Mouse (Mus musculus): ENCODE results near the gene Cdkn1c.
A peak's percentile ranks its signal among the peaks of the same experiment; 100 is the strongest.

The Cdkn1c gene

GRCm38 (mm10) chr7:143433331-143433730 lies 27.5 kb downstream of the Cdkn1c start:
- no peak for DNase-seq (ENCODE audit: low spot score)

DNA sequence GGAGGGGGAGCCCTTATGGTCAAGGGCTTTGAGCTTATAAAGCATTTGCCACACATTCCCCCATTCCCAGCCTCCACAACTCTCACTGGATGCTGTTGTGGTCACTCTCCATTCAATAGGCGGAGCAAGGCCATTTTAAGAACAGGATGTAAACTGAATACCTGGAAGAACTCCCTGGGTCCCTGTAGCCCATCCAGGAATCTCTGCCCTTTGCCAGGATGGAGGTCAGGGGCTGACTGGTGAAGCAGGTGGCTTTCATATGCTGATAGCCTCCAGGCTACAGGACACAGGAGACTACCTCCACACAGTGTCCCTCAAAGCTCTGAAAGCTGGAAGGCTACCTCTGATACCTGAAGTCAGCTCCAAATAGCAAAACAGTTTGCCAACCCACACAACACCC lies 28.2 kb downstream of the Cdkn1c start:
- DNase-seq (ENCODE audit: low spot score): no peak

- no peak for DNase-seq (ENCODE audit: low spot score)
Observed at GRCm38 (mm10) chr7:143428814-143429499, 31.9 kb downstream of the Cdkn1c start.

GRCm38 (mm10) chr7:143428142-143428813 lies 32.6 kb downstream of the Cdkn1c start:
- no peak for DNase-seq (ENCODE audit: low spot score)

- no peak for DNase-seq (ENCODE audit: low spot score)
Observed at GRCm38 (mm10) chr7:143419585-143420160, 41.2 kb downstream of the Cdkn1c start.

DNA sequence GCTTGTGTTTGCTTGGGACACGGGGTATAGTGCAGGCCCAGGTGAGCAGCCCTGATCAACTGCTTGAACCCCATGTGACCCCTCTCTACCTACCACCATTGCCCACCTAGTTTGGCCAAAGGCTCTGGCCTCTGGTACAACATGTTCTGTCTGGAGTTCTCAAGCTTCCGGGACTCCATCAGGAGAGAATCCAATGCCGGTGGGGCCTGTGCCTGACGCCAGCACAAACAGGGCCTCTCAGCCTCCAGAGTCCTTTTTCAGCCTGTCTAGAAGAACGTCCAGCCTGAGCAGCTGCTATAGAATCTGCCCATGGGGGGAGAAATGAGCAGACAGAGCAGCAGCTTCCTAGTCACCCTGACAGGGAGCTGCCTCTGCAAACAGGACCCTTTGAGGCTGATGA lies 43.0 kb downstream of the Cdkn1c start:
- no peak for DNase-seq (ENCODE audit: low spot score)

- no peak for DNase-seq (ENCODE audit: low spot score)
Observed at GRCm38 (mm10) chr7:143416406-143416805, 44.4 kb downstream of the Cdkn1c start.

GRCm38 (mm10) chr7:143415070-143415469 lies 45.8 kb downstream of the Cdkn1c start:
- DNase-seq (ENCODE audit: low spot score): no peak

- DNase-seq (ENCODE audit: low spot score): no peak
Observed at GRCm38 (mm10) chr7:143412606-143413005, 48.2 kb downstream of the Cdkn1c start.

DNA sequence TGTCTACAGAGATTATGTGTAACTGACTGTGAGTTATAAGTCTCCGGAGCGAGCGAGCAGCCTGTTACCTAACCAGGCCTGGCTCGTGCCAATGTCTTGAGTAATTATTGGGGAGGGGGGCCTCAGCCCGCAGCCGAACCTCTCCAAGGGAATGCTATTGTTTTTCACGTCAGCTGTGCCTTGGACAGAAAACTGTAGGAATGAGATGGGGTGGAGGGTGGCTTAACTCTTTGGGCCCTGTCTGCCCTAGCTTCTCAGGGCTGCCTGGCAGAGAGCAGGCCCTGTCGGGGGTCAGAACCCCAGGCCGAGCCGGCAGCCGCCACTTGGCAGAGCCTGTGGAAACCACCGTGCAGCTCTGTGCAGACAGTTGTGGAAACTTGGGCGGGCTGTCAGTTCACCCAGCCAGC lies 52.2 kb downstream of the Cdkn1c start:
- DNase-seq (ENCODE audit: low spot score): peak; percentile 61

Measured in urinary bladder, postnatal 14 days (tissue).